Mouse (Mus musculus): ENCODE data around the gene Nphp4. TPM values are rescaled to one million over a fixed set of nuclear protein-coding genes. Genes with fewer than 3 reads are reported as not detected.

Nphp4 gene
- 0.09 and 0.10 TPM in 2 replicates for polyA plus RNA-seq (2012; rRNA removed)

DNA sequence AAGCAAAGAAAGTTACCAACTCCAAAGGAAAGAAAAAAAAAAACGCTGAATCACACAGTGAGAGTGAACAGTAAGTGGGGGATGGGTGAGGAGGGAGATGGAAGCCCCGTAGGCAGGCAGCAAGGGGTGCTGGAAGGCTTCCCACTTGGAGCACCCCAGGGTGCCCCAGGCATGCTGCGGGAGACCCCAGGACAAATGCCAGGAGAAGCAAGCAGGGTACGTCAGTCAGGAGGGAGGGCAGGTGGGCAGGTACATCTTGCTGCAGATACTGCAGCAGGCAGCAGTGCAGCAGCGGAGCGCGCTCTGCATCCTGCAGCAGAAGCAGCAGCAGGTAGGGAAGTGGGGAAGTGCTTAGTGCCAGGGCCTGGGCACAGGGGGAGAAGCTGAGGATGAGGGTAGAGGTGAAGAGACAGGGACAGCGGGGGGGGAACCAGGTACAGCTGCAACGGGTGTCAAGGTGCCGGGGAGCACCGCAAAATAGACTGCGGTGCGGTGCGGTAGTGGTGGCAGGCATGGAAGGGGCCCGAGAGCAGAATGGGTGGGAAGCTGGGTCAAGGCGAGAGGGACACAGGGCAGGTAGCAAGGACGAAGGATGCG is at the start of gene Nphp4:
Gene Nphp4, plus strand, starts transcription at position 280 of the 597 bp plus-strand sequence.

DNA sequence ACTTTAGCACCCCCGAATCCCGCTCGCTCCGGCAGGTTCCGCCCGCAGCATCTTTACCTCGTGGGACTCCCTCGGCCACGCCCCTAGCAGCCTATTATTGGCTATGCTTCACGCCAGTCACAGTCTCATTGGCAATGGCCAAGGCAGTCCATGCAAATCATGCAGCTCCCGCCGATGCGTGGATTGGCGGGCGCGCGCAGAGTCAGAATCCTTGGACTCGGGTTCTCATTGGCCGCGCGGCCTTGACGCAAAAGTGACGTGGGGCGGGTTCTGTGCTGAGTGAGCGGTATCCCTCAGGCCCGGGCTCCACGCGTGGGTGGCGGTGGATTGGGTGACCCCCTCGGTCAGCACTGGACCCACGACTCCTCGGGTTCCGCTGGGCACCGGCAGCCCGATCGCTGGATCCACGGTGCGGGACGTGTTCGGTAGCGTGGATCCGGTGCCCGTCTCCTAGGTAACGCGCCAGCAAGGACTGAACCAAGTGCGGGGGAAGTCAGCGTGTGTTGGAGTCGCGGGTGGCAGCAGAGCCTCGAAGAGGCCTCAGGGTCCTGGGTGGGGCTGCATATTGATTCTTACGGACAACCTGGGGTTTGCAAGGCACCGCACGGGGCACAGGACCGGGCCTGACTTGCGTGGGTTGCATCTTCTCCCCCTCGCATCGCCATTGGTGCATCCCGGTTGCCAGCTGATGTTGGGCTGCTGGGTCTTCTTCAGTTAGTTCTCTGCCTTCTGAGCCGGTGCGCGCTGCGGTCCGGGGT is 1.1 kb downstream of the Nphp4 start, which contains the start of gene Kcnab2:
Gene Kcnab2, minus strand, starts transcription at position 406 of the 758 bp plus-strand sequence.

Other genes starting within 250 kb of the Nphp4 start
- gene Gpr153, start 202.5 kb upstream of the Nphp4 start, polyA plus RNA-seq (2012; rRNA removed): 0.84 and 1.3 TPM in 2 replicates
- gene Hes3, start 185.0 kb upstream of the Nphp4 start, polyA plus RNA-seq (2012; rRNA removed): 0.01 TPM in 1 of 2 replicates, not detected in the other
- gene Icmt, start 179.5 kb upstream of the Nphp4 start, polyA plus RNA-seq (2012; rRNA removed): 5.6 and 6.3 TPM in 2 replicates
- gene Rnf207, start 157.7 kb upstream of the Nphp4 start, polyA plus RNA-seq (2012; rRNA removed): 0.10 TPM in 2 replicates
- gene Rpl22, start 151.0 kb upstream of the Nphp4 start, polyA plus RNA-seq (2012; rRNA removed): 539 and 591 TPM in 2 replicates
- 0.06 and 0.07 TPM in 2 replicates for gene Chd5, start 138.1 kb upstream of the Nphp4 start, polyA plus RNA-seq (2012; rRNA removed)
- gene Kcnab2, start 1.2 kb downstream of the Nphp4 start, polyA plus RNA-seq (2012; rRNA removed): 2.9 and 3.6 TPM in 2 replicates